Mouse (Mus musculus): ENCODE data around the gene Gm21983. TPM values are rescaled to one million over a fixed set of nuclear protein-coding genes. Genes with fewer than 3 reads are reported as not detected.

Gene Gm21983
- polyA plus RNA-seq, 1 experiment, result not detected

DNA sequence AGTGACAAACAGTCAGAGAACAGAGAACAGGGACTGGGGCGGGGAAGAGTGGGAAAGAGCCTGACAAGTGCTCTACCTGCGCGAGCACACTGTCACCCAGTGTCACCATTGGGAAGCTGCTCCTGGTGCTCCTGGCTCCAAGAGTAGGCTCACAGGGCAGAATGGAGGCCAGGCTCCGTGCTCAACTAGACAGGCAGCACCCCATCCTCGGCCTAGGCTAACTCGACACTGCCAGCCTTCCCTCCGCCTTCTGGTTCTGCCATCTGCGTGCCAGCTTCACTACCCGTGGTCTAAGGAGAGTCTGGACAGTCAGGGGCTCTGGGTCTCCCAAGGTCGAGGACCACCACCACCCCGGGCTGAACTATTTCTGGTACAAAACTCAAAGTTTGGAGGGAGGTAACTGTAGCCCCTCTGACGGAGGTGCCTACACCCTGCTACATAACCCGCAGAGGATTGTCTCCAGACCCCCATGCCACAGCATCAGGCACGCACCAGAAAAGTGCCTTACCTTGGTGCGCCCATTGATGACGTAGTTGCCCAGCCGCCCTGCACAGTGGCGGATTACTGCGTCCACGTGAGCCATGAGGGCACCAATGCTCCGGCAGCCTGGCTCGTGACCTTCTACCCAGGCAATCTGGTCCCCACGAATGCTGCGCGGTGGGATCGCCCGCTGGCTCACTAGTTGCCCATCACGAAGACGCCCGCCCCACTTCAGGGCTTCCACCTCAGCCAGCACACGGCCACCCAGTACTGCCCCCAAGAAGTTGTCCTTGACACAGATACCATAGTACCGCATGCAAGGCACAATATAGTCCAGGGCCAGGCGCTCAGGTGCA is 16.6 kb downstream of the Gm21983 start:
- Histone ChIP-seq H3K27ac (ENCODE audit: insufficient read depth, low read length) (0 out of 2 replicates have a peak overlapping the region, but pooled peaks have one; percentile 22), H3K4me1 (ENCODE audit: control insufficient read depth, insufficient read depth, low read length) (peaks cover 17% of the 10 kb centered on the region; the same call in 1 of the 2 replicates), H3K4me3 (ENCODE audit: insufficient read depth, low read length) (peak overlapping the region; percentile 97)
- TF ChIP-seq CTCF (IDR thresholded peaks at IDR 0.05; ENCODE audit: extremely low read depth, insufficient read depth, low read length) (no peak), POLR2A (IDR thresholded peaks at IDR 0.05; ENCODE audit: extremely low read depth, insufficient read depth, low read length) (no peak)

DNA sequence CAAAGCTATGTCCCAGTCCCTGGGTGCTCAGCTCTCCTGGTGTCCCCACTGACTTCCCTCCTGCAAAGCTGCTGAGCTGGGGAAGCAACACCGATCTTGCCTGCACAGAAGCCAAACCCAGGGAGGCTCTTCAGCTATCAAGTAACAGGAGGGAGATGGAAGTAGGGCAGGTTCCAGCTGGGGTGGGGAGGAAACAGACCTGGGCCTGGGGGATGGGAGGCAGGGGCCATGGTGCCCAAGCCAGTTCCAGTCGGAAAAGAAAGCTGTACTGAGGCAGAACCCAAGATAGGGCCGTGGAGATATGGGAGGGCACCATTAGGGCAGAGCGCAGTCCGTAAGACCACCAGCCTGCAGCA is 17.5 kb downstream of the Gm21983 start:
- Histone ChIP-seq H3K4me1 (ENCODE audit: control insufficient read depth, insufficient read depth, low read length) (peaks cover 17% of the 10 kb centered on the region; the same call in 1 of the 2 replicates), H3K27ac (ENCODE audit: insufficient read depth, low read length) (no peak overlapping the region), H3K4me3 (ENCODE audit: insufficient read depth, low read length) (peak overlapping the region; percentile 97; the same call in 1 of the 2 replicates)
- TF ChIP-seq CTCF (IDR thresholded peaks at IDR 0.05; ENCODE audit: extremely low read depth, insufficient read depth, low read length) (no peak), POLR2A (IDR thresholded peaks at IDR 0.05; ENCODE audit: extremely low read depth, insufficient read depth, low read length) (no peak)

DNA sequence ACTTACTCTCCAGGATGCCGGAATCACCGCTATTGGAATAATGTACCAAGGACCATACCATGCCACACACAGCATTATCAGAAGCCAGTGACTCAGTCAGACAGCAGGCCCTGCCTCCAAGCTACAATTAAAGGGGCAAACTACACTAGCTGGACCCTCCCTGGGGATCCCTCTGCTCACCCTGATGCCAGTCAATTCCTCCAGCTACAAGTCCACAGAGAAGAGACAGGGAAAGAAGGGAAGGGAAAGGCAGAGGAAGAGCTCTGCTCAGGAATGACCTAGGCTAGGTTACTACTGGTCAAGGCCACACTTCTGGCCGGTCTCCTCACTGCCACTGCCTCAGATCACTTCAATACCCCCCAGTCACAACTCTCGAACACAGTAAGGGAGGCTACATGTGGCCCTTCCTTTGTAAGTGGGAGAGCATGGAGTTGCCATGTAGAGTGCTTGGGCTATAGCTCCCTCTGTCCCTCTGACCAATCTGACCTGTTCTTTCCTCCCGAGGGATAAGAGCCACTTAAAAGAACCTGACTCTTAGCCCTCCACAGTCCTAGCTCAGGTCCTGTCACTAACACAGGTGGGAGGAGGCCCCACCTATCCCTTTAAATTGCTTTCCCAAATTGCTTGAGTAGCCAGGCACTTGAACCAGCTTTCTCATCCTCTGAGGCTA is 18.0 kb downstream of the Gm21983 start:
- TF ChIP-seq CTCF (IDR thresholded peaks at IDR 0.05; ENCODE audit: extremely low read depth, insufficient read depth, low read length) (no peak), POLR2A (IDR thresholded peaks at IDR 0.05; ENCODE audit: extremely low read depth, insufficient read depth, low read length) (no peak)
- Histone ChIP-seq H3K27ac (ENCODE audit: insufficient read depth, low read length) (no peak overlapping the region), H3K4me1 (ENCODE audit: control insufficient read depth, insufficient read depth, low read length) (peaks cover 17% of the 10 kb centered on the region; the same call in 1 of the 2 replicates), H3K4me3 (ENCODE audit: insufficient read depth, low read length) (peak overlapping the region; percentile 97; the same call in 1 of the 2 replicates)

DNA sequence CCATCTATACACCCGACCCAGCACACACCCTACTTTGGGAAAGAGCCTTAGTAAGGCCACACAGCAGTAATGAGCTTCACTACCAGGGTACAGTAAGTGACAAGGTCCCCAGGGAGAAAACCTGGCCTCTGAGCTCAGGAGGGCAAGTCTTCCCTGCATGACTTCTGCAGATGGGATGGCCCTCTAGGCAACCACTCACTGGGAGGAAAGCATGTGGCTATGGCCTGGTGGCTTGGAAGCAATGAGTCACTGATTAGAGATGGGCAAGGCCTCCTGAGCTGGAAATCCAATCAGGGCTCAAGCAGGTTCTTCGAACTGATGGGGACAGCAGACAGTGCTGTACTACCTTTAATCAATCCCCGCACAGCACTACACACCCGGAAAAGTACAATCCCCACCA is 19.1 kb downstream of the Gm21983 start:
- no peak for TF ChIP-seq POLR2A (IDR thresholded peaks at IDR 0.05; ENCODE audit: extremely low read depth, insufficient read depth, low read length)
- TF ChIP-seq CTCF (IDR thresholded peaks at IDR 0.05; ENCODE audit: extremely low read depth, insufficient read depth, low read length), result no peak
- Histone ChIP-seq H3K4me1 (ENCODE audit: control insufficient read depth, insufficient read depth, low read length) (peaks cover 14% of the 10 kb centered on the region; the same call in 1 of the 2 replicates), H3K4me3 (ENCODE audit: insufficient read depth, low read length) (no peak overlapping the region), H3K27ac (ENCODE audit: insufficient read depth, low read length) (no peak overlapping the region)

DNA sequence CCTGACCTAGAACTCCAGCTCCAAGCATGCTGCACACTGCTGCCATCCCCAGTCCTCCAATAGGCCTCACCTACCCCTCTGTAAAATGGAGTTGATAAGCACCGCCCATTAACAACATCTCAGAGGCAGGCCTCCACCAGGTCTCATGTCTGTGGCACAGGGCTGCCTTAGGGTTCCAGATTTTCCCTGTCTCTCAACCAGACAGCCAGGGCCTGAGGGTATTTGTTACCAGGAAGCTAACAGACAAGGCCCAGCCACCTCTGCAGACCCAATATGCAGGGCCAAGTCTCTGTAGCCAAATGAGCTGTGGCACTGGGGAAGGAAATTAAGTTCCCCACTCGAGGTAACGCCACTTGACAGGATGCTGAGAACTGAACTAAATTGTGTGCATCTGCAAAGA is 20.0 kb downstream of the Gm21983 start:
- Histone ChIP-seq H3K4me3 (ENCODE audit: insufficient read depth, low read length) (no peak overlapping the region), H3K4me1 (ENCODE audit: control insufficient read depth, insufficient read depth, low read length) (peaks cover 14% of the 10 kb centered on the region; the same call in 1 of the 2 replicates), H3K27ac (ENCODE audit: insufficient read depth, low read length) (no peak overlapping the region)
- TF ChIP-seq POLR2A (IDR thresholded peaks at IDR 0.05; ENCODE audit: extremely low read depth, insufficient read depth, low read length) (no peak), CTCF (IDR thresholded peaks at IDR 0.05; ENCODE audit: extremely low read depth, insufficient read depth, low read length) (no peak)

DNA sequence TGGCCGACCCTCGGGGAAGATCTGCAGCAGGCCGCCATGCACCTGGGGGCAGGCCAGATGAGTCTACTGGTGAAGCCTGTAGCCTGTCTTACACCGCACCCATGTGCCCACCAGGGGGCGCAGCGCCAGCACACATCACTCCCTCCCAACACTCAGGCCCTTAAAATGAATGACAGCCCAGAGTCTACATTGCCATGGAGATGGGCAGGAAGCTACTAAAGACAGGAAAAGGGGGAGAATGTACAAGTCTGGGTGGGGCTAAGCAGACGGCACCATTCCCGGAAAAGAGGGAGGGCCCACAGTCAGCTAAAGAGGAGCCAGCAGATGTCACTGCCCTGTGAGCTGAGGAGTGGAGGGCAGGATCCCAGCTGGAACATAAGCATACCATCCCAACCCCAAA is 21.0 kb downstream of the Gm21983 start:
- no peak overlapping the region for H3K27ac ChIP-seq (ENCODE audit: insufficient read depth, low read length)
- H3K4me1 ChIP-seq (ENCODE audit: control insufficient read depth, insufficient read depth, low read length), result peaks cover 16% of the 10 kb centered on the region; the same call in 1 of the 2 replicates
- TF ChIP-seq CTCF (IDR thresholded peaks at IDR 0.05; ENCODE audit: extremely low read depth, insufficient read depth, low read length), result peak; percentile 78
- TF ChIP-seq POLR2A (IDR thresholded peaks at IDR 0.05; ENCODE audit: extremely low read depth, insufficient read depth, low read length), result no peak
- no peak overlapping the region for H3K4me3 ChIP-seq (ENCODE audit: insufficient read depth, low read length)

DNA sequence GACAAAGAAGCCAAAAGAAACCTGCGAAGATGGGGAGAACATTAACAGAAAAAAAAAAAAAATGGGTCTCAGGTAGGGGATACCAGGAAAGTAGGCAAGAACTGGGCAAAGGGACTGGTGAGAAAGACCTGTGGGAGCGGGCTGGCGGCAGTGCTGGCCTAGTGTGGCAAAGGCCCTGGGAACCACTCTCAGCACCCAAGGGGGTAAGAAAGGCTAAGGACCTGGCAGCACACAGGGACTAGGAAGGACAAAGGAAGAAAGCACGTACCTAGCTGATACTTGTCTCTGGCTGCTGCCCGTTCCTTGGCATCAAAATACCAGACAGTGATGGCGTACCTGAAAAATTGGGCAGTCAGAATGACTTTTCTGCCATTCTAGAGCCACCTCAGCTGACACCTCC is 21.6 kb downstream of the Gm21983 start:
- TF ChIP-seq POLR2A (IDR thresholded peaks at IDR 0.05; ENCODE audit: extremely low read depth, insufficient read depth, low read length) (no peak), CTCF (IDR thresholded peaks at IDR 0.05; ENCODE audit: extremely low read depth, insufficient read depth, low read length) (no peak)
- no peak overlapping the region for H3K4me3 ChIP-seq (ENCODE audit: insufficient read depth, low read length)
- H3K27ac ChIP-seq (ENCODE audit: insufficient read depth, low read length), result no peak overlapping the region
- peaks cover 14% of the 10 kb centered on the region; the same call in 1 of the 2 replicates for H3K4me1 ChIP-seq (ENCODE audit: control insufficient read depth, insufficient read depth, low read length)

DNA sequence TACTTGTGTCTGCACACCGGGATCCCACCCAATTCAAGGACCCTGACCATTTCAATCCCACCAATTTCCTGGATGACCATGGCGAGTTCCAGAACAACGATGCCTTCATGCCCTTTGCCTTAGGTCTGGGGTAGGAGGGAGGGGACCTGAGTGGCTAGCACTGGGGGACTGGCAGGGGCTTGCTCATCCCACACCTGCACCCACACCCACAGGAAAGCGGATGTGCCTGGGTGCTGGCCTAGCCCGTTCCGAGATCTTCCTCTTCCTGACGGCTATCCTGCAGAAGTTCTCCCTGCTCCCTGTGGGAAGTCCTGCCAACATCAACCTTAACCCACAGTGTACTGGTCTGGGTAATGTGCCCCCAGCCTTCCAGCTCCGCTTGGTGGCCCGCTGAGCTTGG is 22.7 kb downstream of the Gm21983 start:
- Histone ChIP-seq H3K4me3 (ENCODE audit: insufficient read depth, low read length) (no peak overlapping the region), H3K27ac (ENCODE audit: insufficient read depth, low read length) (no peak overlapping the region), H3K4me1 (ENCODE audit: control insufficient read depth, insufficient read depth, low read length) (peaks cover 12% of the 10 kb centered on the region; the same call in 1 of the 2 replicates)
- TF ChIP-seq POLR2A (IDR thresholded peaks at IDR 0.05; ENCODE audit: extremely low read depth, insufficient read depth, low read length), result no peak
- no peak for TF ChIP-seq CTCF (IDR thresholded peaks at IDR 0.05; ENCODE audit: extremely low read depth, insufficient read depth, low read length)

DNA sequence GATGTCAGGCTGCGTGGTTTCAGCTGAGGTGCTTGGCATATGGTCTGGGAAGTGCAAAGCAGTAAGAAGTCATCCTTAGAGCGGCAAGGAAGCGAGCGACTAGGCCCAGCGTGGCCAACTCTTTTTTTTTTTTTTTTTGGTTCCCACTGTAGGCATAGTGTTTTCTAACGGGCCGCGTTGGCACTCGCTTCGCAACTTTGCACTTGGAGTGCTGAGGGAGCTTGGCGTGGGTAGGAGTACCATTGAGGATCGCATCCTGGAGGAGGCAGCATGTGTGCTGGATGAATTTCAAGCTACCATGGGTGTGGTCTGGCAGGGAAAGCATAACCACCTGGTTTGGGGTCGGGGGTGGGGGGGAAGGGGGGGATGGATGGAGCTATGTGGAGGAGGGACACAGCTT is 24.9 kb downstream of the Gm21983 start:
- TF ChIP-seq CTCF (IDR thresholded peaks at IDR 0.05; ENCODE audit: extremely low read depth, insufficient read depth, low read length) (no peak), POLR2A (IDR thresholded peaks at IDR 0.05; ENCODE audit: extremely low read depth, insufficient read depth, low read length) (no peak)
- H3K27ac ChIP-seq (ENCODE audit: insufficient read depth, low read length), result no peak overlapping the region
- H3K4me1 ChIP-seq (ENCODE audit: control insufficient read depth, insufficient read depth, low read length), result peaks cover 7% of the 10 kb centered on the region; the same call in 1 of the 2 replicates
- H3K4me3 ChIP-seq (ENCODE audit: insufficient read depth, low read length), result no peak overlapping the region
